Mouse (Mus musculus) C2C12 (cell line): ENCODE measurements around the gene Smarca4.

ENCODE experiments used
- CTCF ChIP-seq: IDR thresholded peaks from one replicate; pipeline ENCODE4 v1.5.1; 2011; ENCODE audit not compliant: control insufficient read depth, insufficient read depth, insufficient read length
- MAX ChIP-seq: IDR thresholded peaks from one replicate; pipeline ENCODE4 v1.6.1; 2011; ENCODE audit warnings: mild to moderate bottlenecking, control low read depth
- MYOD1 ChIP-seq: IDR thresholded peaks from one replicate; pipeline ENCODE4 v1.6.1; 2011; ENCODE audit warnings: low read depth; ENCODE audit not compliant: control insufficient read depth, insufficient read length
- MYOG ChIP-seq: IDR thresholded peaks from one replicate; pipeline ENCODE4 v1.6.1; 2011; ENCODE audit not compliant: control insufficient read depth, insufficient read length; ENCODE audit errors: extremely low read depth
- USF1 ChIP-seq: IDR thresholded peaks from one replicate; pipeline ENCODE4 v1.6.1; 2011; ENCODE audit warnings: low read depth, mild to moderate bottlenecking, control low read depth, moderate library complexity

DNA sequence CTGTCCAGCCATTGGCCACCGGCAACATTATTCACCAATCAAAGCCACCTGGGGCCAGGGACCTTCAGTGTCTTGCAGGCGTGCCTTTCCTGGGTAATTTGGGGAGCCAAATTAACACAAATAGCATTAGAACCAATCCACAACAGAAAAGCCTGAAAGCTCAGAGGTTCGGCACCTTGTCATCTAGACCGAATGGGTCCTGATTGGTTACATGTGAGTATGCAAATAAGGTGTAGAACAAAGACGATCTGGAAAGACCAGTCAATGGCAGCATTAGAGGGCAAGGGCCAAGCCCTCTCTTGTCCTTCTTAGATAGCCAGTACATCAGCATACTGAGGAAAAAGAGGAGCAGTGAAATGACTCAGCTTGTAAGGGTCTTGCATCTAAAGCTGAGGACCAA, 10.1 kb upstream of the Smarca4 start:
- no peak for TF ChIP-seq CTCF
- TF ChIP-seq MYOD1 = no peak
- no peak for TF ChIP-seq MAX
- no peak for TF ChIP-seq USF1
- no peak for TF ChIP-seq MYOG
